Mouse (Mus musculus) kidney, embryonic 15.5 days (tissue): Measurements from ENCODE around the gene Elmo3. TPM values are rescaled to one million over a fixed set of nuclear protein-coding genes. Genes with fewer than 3 reads are reported as not detected.

ENCODE experiments used
- ATAC-seq: fragments of 200-750 bp; cut with Nextera tagmentation; replicated peaks from 2 replicates; pipeline ENCODE4 v1.8.0; 2017; ENCODE audit warnings: moderate TSS enrichment; ENCODE audit not compliant: low FRiP score
- H3K27ac ChIP-seq: fragments of 300-500 bp; sonication (generic); 2 replicates; pipeline ENCODE4 v1.5.1; 2015; ENCODE audit warnings: mild to moderate bottlenecking, inconsistent platforms
- H3K27me3 ChIP-seq: fragments of 300-500 bp; sonication (generic); 2 replicates; pipeline ENCODE4 v1.6.1; 2015; ENCODE audit warnings: inconsistent platforms
- H3K36me3 ChIP-seq: fragments of 300-500 bp; sonication (generic); 2 replicates; pipeline ENCODE4 v1.6.1; 2015; ENCODE audit warnings: inconsistent platforms
- H3K4me1 ChIP-seq: fragments of 300-500 bp; sonication (generic); 2 replicates; pipeline ENCODE4 v1.6.1; 2015; ENCODE audit warnings: inconsistent platforms
- H3K4me2 ChIP-seq: fragments of 300-500 bp; sonication (generic); 2 replicates; pipeline ENCODE4 v1.6.1; 2015; ENCODE audit warnings: moderate library complexity, mild to moderate bottlenecking, inconsistent platforms
- H3K4me3 ChIP-seq: fragments of 300-500 bp; sonication (generic); replicated peaks from 2 replicates; pipeline ENCODE4 v1.5.1; 2015; ENCODE audit warnings: mild to moderate bottlenecking, inconsistent platforms
- H3K9ac ChIP-seq: fragments of 300-500 bp; sonication (generic); 2 replicates; pipeline ENCODE4 v1.6.1; 2015; ENCODE audit warnings: mild to moderate bottlenecking, inconsistent platforms
- H3K9me3 ChIP-seq: fragments of 300-500 bp; sonication (generic); replicated peaks from 2 replicates; pipeline ENCODE4 v1.6.1; 2016; ENCODE audit warnings: inconsistent platforms
- WGBS: fragments of 180-500 bp; shearing (Covaris S2); methylation state at CpG from one replicate; pipeline ENCODE4 v1.1.7; 2015; ENCODE audit warnings: mixed read lengths; 5-methylcytosine and 5-hydroxymethylcytosine counted together
- polyA plus RNA-seq: library from polyadenylated mRNA; unstranded; fragments of >200 nt; fragmentation: Nextera tagmentation; extraction: Ambion mirVana; gene quantifications from 2 replicates; pipeline ENCODE4 v1.2.1, GENCODE M21; 2015

Elmo3 gene
- polyA plus RNA-seq, 1 experiment from 2014 or later = 11.5 TPM

DNA sequence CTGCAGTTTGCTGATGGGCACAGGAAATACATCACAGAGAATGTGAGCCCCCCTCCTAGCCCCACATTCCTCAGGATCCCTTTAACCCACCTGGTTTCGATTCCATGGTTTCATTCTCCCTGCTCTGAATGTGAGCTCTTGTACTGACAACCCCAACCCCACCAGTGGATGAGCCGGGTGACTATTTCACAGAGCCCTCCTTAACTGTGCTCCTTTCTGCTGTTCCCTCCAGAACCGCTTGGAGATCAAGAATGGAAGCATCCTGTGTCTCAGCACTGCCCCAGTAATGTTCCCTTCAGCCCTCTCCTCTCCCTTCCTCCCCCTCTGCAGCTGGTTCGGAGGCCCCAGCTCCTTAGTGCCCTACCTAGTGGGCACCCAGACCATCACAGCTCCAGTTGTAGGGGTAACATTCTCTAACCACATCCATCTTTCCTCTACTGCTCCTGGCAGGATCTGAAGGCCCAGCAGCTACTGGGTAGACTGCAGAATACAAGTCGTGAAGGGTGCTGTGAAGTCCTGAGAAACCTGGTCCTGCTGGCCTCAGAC lies 818 bp downstream of the Elmo3 start:
- WGBS = 46% methylated on average over 5 of the region's 5 CpGs
- peaks cover 77% of the 10 kb centered on the region for H3K36me3 ChIP-seq
- peak overlapping the region; percentile 91 for H3K27ac ChIP-seq
- peak overlapping the region; percentile 46 for H3K4me3 ChIP-seq
- H3K27me3 ChIP-seq = no peaks in the 10 kb centered on the region
- no peaks in the 10 kb centered on the region for H3K9me3 ChIP-seq
- H3K4me1 ChIP-seq = peaks cover 27% of the 10 kb centered on the region
- peak overlapping the region; percentile 35 for H3K9ac ChIP-seq
- ATAC-seq = peak; percentile 12; the same call in 1 of the 2 replicates
- peak overlapping the region; percentile 76 for H3K4me2 ChIP-seq

DNA sequence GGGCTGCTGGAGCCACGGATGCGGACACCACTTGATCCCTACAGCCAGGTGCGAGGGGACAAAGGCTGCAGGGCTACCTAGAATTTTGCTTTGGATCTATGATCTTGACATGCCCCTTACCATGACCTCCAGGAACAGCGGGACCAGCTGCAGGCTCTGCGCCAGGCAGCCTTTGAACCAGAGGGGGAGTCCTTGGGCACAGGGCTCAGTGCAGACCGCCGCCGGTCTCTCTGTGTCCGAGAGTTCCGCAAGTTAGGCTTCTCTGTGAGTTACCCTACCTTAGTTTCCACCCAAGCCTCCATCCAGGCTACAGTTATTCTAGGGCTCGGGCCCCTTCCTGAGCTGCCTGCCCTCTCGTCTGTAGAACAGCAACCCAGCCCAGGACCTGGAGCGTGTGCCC lies 2.3 kb downstream of the Elmo3 start:
- ATAC-seq = no peak
- Histone ChIP-seq H3K4me1 (peaks cover 27% of the 10 kb centered on the region), H3K27me3 (no peaks in the 10 kb centered on the region), H3K36me3 (peaks cover 77% of the 10 kb centered on the region), H3K4me2 (no peak overlapping the region), H3K4me3 (no peak overlapping the region), H3K9me3 (no peaks in the 10 kb centered on the region), H3K9ac (no peak overlapping the region), H3K27ac (no peak overlapping the region)
- WGBS = 93% methylated on average over 13 of the region's 13 CpGs

DNA sequence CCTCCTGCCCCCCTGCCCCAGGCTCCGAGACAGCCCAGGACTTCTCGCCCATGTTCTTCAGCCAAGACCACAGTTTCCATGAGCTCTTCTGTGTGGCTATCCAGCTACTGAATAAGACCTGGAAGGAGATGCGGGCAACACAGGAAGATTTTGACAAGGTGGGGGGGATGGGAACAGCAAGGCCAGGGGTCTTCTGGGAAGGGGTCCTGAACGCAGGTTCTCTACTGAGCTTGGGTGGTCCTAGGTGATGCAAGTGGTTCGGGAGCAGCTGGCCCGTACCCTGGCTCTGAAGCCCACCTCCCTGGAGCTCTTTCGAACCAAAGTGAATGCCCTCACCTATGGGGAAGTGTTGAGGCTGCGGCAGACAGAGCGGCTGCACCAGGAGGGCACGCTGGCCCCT lies 3.0 kb downstream of the Elmo3 start:
- no peak overlapping the region for H3K4me3 ChIP-seq
- ATAC-seq = no peak
- H3K9ac ChIP-seq = no peak overlapping the region
- peaks cover 27% of the 10 kb centered on the region for H3K4me1 ChIP-seq
- no peaks in the 10 kb centered on the region for H3K9me3 ChIP-seq
- H3K27me3 ChIP-seq = no peaks in the 10 kb centered on the region
- no peak overlapping the region for H3K4me2 ChIP-seq
- peaks cover 76% of the 10 kb centered on the region for H3K36me3 ChIP-seq
- H3K27ac ChIP-seq = no peak overlapping the region
- WGBS = 87% methylated on average over 10 of the region's 10 CpGs

DNA sequence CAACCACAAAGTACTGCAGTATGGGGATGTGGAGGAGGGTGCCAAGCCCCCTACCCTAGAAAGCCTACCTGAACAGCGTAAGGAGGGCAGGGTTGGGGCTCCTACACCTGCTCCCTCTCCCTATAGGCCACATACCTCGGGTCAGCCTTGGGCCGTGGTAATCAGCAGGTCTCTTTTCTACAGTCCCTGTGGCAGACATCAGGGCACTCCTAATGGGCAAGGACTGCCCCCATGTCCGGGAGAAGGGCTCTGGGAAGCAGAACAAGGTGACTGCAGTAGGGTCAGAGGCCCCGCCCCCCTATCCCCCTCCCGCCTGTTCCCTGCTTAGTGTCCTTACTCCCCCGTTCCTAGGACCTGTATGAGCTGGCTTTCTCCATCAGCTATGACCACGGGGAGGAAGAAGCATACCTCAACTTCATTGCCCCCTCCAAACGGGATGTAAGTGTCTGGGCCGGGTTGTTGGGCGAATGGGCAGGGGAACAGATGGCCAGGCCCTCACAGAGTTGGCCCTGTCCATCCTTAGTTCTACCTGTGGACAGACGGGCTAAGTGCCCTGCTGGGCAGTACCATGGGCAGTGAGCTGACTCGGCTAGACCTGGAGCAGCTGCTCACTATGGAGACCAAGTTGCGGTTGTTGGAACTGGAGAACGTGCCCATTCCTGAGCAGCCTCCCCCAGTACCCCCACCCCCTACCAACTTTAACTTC lies 3.9 kb downstream of the Elmo3 start:
- peaks cover 76% of the 10 kb centered on the region for H3K36me3 ChIP-seq
- WGBS = 78% methylated on average over 15 of the region's 15 CpGs
- H3K4me1 ChIP-seq = peaks cover 23% of the 10 kb centered on the region
- no peak overlapping the region for H3K27ac ChIP-seq
- H3K9ac ChIP-seq = no peak overlapping the region
- H3K27me3 ChIP-seq = no peaks in the 10 kb centered on the region
- no peak overlapping the region for H3K4me3 ChIP-seq
- H3K9me3 ChIP-seq = no peaks in the 10 kb centered on the region
- no peak overlapping the region for H3K4me2 ChIP-seq
- no peak for ATAC-seq

DNA sequence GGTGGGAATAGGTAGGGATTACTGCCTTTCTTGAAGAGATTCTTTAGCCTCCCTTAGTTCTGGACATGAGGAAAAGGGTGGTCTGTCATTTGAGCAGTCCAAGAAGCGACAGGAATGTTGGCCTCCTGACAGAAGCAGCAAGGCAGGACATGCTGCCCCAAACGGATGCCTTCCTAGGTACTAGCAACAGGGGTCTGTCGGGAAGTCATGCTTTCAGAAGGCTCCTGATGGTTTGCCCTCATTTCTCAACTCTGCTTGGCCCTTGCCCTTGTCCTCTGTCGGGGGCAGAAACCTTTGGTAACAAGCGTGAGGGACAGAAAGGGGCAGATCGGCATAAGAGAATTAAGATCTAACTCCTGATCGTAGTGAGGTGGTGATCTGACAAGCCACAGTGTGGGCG lies 4.7 kb downstream of the Elmo3 start:
- Histone ChIP-seq H3K4me1 (peaks cover 15% of the 10 kb centered on the region), H3K36me3 (peaks cover 77% of the 10 kb centered on the region), H3K9me3 (no peaks in the 10 kb centered on the region), H3K27me3 (no peaks in the 10 kb centered on the region), H3K9ac (no peak overlapping the region), H3K4me2 (no peak overlapping the region), H3K27ac (no peak overlapping the region), H3K4me3 (no peak overlapping the region)
- 80% methylated on average over 8 of the region's 8 CpGs for WGBS
- no peak for ATAC-seq

DNA sequence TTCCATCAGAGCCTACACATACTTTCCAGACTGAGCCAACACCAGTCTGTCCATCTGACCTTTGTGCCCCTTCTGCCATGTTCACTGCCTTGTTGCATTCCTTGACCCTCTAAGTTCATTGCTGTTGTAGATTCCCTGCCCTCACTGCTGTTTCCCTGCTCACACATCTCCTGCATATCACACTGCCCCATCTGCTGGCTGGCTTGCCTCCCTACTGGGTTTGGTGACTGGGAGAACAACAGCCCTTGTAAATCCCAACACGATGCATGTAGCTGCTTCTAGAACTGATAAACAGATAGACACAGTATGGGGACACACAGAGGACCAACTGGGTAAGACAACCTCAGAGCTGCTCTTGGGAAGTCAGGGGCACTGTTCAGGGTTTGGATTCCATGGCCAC lies 6.3 kb downstream of the Elmo3 start:
- Histone ChIP-seq H3K4me3 (no peak overlapping the region), H3K4me1 (no peaks in the 10 kb centered on the region), H3K36me3 (peaks cover 91% of the 10 kb centered on the region), H3K9me3 (no peaks in the 10 kb centered on the region), H3K9ac (no peak overlapping the region), H3K27ac (no peak overlapping the region), H3K4me2 (no peak overlapping the region), H3K27me3 (no peaks in the 10 kb centered on the region)
- no peak for ATAC-seq
- 93% methylated on average over 1 of the region's 1 CpGs for WGBS

DNA sequence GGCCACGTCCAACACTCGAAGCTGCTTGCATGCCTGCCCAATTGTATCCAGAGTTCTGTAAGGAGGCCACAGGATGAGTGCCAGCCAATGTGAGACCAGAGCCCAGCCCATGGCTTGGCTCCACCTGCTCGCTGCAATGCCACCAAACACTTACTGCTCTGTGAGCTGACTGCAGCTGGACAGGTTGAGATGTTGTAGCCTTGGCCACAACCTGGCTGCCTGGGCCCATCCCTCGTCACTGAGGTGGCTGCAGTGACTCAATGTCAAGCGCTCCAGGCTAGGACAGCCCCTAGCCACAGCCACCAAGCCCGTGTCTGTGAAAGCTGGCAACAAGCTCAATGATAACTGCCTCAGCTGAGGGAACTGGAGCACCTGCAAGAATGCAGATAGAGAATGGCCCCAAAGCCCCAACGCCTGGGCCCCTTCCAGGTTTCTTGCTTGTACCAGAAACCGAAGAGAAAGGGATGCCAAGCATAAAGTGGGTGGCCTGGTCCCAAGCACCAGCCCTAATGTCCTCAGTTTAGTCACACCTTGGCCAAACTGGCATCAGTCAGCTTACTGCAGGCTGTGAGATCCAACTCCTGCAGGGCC lies 7.6 kb downstream of the Elmo3 start:
- peaks cover 92% of the 10 kb centered on the region for H3K36me3 ChIP-seq

DNA sequence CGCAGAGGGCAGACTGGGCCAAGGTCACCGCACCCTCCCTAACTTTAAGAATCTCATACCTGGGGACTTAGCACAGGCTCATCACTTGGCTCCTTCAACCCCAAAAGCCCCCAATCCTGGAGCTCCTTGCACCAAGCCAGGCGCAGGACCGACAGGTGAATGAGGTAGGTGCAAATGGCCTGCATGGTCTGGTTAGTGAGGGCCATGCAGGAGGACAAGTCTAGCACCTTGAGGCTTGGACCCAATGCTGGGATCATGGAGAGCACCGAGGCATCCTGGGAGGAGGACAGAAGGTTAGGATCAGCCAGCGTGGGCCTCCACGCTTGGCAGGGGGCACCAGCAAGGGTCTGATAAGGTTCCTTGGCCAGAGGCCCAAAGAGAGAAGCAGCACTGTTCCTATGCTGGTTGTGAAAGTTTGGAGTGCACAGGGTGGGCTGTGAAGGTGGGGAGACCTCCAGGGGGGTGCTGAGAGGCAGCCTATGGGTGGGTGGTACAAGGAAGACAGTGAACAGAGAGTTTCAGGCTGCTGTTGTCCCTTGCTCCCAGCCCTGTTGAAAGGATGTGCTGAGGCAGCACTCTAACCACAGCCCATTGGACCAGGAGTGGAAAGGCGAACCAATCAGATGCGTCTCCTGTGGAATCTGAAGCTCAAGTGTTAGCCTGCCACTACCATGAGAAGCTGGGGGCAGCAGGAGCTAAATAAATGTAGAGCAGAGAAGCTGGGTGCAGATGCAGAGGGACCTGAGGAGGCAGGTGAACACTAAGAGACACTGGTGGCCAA lies 8.4 kb downstream of the Elmo3 start:
- no peaks in the 10 kb centered on the region for H3K27me3 ChIP-seq

More for the DNA sequence above, 7.6 kb downstream of the Elmo3 start:
- no peaks in the 10 kb centered on the region for H3K4me1 ChIP-seq
- H3K27ac ChIP-seq = no peak overlapping the region
- no peak overlapping the region for H3K4me2 ChIP-seq
- no peaks in the 10 kb centered on the region for H3K9me3 ChIP-seq
- no peak overlapping the region for H3K9ac ChIP-seq
- H3K4me3 ChIP-seq = no peak overlapping the region
- ATAC-seq = no peak
- no peaks in the 10 kb centered on the region for H3K27me3 ChIP-seq
- 90% methylated on average over 8 of the region's 8 CpGs for WGBS

DNA sequence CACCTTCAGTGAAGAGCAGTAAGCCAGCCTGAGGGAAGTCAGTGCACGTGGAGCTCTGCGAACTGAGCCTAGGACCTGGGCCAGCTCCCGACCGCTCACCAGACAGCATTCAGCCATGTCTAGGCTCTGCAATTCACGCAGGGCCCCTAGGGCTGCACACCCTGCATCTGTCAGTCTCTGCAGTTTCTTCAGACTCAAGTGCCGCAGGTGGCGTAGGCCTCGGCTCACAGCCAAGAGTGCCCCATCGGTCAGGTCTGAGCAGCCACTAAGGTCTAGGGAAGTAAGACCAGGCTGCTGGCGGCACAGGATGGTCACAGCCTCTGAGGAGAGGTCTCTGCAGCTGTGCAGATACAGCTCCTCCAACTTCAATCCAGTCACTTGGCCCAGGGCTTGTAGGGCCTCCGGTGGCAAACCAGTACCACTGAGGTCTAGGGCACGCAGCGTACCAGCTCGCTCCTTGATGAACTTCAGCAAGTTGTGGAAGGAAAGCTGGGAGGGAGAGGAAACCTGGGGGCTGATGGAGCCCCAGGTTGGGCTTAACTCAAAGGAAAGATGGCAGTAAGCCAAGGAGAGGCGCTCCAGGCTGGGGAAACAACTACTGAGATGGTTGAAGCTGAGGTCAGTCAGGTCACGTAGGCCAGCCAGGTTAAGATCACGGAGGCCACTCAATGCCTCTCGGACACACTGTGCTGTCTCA lies 9.8 kb downstream of the Elmo3 start:
- Histone ChIP-seq H3K9me3 (no peaks in the 10 kb centered on the region), H3K9ac (no peak overlapping the region), H3K36me3 (peaks cover 93% of the 10 kb centered on the region), H3K4me3 (no peak overlapping the region), H3K4me1 (no peaks in the 10 kb centered on the region), H3K4me2 (no peak overlapping the region), H3K27me3 (no peaks in the 10 kb centered on the region), H3K27ac (no peak overlapping the region)
- 89% methylated on average over 18 of the region's 18 CpGs for WGBS
- ATAC-seq = no peak

More for the DNA sequence above, 8.4 kb downstream of the Elmo3 start:
- Histone ChIP-seq H3K9me3 (no peaks in the 10 kb centered on the region), H3K4me2 (no peak overlapping the region), H3K9ac (no peak overlapping the region), H3K36me3 (peaks cover 92% of the 10 kb centered on the region), H3K27ac (no peak overlapping the region), H3K4me3 (no peak overlapping the region), H3K4me1 (no peaks in the 10 kb centered on the region)
- ATAC-seq = no peak
- 82% methylated on average over 9 of the region's 9 CpGs for WGBS

DNA sequence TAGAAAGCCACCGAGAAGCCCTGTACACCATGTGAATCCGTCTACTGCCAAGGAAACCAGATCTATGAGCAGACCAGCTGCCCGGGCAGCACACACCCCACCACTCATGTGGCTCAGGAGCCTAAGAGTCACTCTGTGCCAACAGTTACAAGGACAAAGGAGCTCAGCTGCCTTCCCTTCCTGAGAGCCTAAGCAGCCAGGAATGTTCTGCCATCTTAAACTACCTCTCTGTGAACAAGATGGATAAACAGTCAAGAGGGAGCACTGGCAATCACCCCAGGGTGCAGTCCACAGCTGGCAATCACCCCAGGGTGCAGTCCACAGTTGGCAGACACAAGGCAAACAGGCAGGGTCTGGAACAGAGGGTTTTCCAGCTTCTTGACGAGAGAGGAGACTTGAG lies 12.5 kb downstream of the Elmo3 start:
- Histone ChIP-seq H3K4me1 (no peaks in the 10 kb centered on the region), H3K9ac (no peak overlapping the region), H3K27me3 (no peaks in the 10 kb centered on the region), H3K9me3 (no peaks in the 10 kb centered on the region), H3K36me3 (peaks cover 74% of the 10 kb centered on the region), H3K4me3 (no peak overlapping the region), H3K27ac (no peak overlapping the region), H3K4me2 (no peak overlapping the region)
- ATAC-seq = no peak
- 89% methylated on average over 4 of the region's 4 CpGs for WGBS

DNA sequence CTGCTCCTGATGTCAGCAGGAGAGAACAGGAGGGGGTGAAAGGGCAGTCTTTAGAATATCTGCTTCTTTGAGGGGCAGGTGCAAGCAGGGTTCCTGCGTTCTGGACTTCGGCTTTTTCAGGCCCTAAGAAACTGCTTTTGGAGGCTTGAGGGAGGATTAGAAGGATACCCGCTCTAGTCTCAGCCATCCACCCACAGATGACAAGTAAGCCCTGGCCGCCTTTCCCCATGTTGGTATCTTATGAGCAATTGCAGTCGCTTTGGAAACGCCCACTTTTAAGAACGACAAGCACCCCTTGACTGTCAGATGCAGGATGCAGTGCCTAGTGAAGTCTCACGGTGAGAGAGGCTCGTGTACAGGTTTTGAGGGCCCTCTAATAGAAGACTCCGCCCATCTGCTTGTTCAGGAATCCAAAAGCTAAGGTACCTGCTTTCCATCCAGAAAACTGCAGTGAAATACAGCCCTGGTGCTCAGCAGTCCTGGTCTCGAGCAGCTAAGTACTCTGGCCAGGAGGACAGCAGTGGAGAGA lies 13.3 kb downstream of the Elmo3 start:
- Histone ChIP-seq H3K4me2 (no peak overlapping the region), H3K9ac (no peak overlapping the region), H3K27ac (no peak overlapping the region), H3K27me3 (no peaks in the 10 kb centered on the region), H3K4me3 (no peak overlapping the region), H3K9me3 (no peaks in the 10 kb centered on the region), H3K36me3 (peaks cover 70% of the 10 kb centered on the region), H3K4me1 (no peaks in the 10 kb centered on the region)
- ATAC-seq = no peak
- WGBS = 85% methylated on average over 11 of the region's 11 CpGs
